Mouse (Mus musculus): ENCODE data around the gene Cabcoco1. TPM values are rescaled to one million over a fixed set of nuclear protein-coding genes. Genes with fewer than 3 reads are reported as not detected.

Gene Cabcoco1
- polyA plus RNA-seq, 1 experiment from 2014 or later = 0.51 TPM

Other genes with a start within 250 kb of the Cabcoco1 start
- gene Tmem26, start 181.8 kb upstream of the Cabcoco1 start, polyA plus RNA-seq (2015; fragmentation: Nextera tagmentation; extraction: Ambion mirVana) = 2.7 and 3.0 TPM in 2 replicates